Mouse (Mus musculus) limb, embryonic 15.5 days (tissue): ENCODE measurements around the gene Wdr48. TPM values are rescaled to one million over a fixed set of nuclear protein-coding genes. Genes with fewer than 3 reads are reported as not detected.

Source experiments
- ATAC-seq: fragments of 200-750 bp; cut with Nextera tagmentation; 2 replicates; pipeline ENCODE4 v1.8.0; 2017; ENCODE audit warnings: low read depth, moderate TSS enrichment; ENCODE audit not compliant: insufficient number of reproducible peaks, low FRiP score, low TSS enrichment
- H3K27ac ChIP-seq: fragments of 300-500 bp; sonication (generic); 2 replicates; pipeline ENCODE4 v1.5.1; 2015; ENCODE audit warnings: moderate library complexity, mild to moderate bottlenecking, inconsistent platforms
- H3K27me3 ChIP-seq: fragments of 300-500 bp; sonication (generic); 2 replicates; pipeline ENCODE4 v1.6.1; 2015; ENCODE audit warnings: inconsistent platforms
- H3K36me3 ChIP-seq: fragments of 300-500 bp; sonication (generic); 2 replicates; pipeline ENCODE4 v1.6.1; 2015; ENCODE audit warnings: inconsistent platforms
- H3K4me1 ChIP-seq: fragments of 300-500 bp; sonication (generic); 2 replicates; pipeline ENCODE4 v1.6.1; 2015; ENCODE audit warnings: inconsistent platforms
- H3K4me2 ChIP-seq: fragments of 300-500 bp; sonication (generic); 2 replicates; pipeline ENCODE4 v1.6.1; 2015; ENCODE audit warnings: mild to moderate bottlenecking, inconsistent platforms
- H3K4me3 ChIP-seq: fragments of 300-500 bp; sonication (generic); 2 replicates; pipeline ENCODE4 v1.5.1; 2015; ENCODE audit warnings: mild to moderate bottlenecking, inconsistent platforms
- H3K9ac ChIP-seq: fragments of 300-500 bp; sonication (generic); 2 replicates; pipeline ENCODE4 v1.6.1; 2015; ENCODE audit warnings: inconsistent platforms
- H3K9me3 ChIP-seq: fragments of 300-500 bp; sonication (generic); 2 replicates; pipeline ENCODE4 v1.6.1; 2016; ENCODE audit warnings: inconsistent platforms
- WGBS: fragments of 180-500 bp; shearing (Covaris S2); methylation state at CpG from one replicate; pipeline ENCODE4 v1.1.7; 2015; 5-methylcytosine and 5-hydroxymethylcytosine counted together
- polyA plus RNA-seq: library from polyadenylated mRNA; unstranded; fragments of >200 nt; fragmentation: Nextera tagmentation; extraction: Ambion mirVana; gene quantifications from 2 replicates; pipeline ENCODE4 v1.2.1, GENCODE M21; 2015

The Wdr48 gene
- polyA plus RNA-seq, 1 experiment from 2014 or later = 48.5 TPM

- Histone ChIP-seq H3K4me2 (no peak overlapping the region), H3K27me3 (no peaks in the 10 kb centered on the region), H3K9me3 (no peaks in the 10 kb centered on the region), H3K36me3 (0 out of 2 replicates have a peak, but pooled peaks cover 6% of the 10 kb centered on the region), H3K4me1 (peaks cover 11% of the 10 kb centered on the region), H3K4me3 (no peak overlapping the region; the same call in 1 of the 2 replicates), H3K27ac (peak overlapping the region; percentile 79; the same call in 1 of the 2 replicates), H3K9ac (no peak overlapping the region)
- 87% methylated on average over 5 of the region's 5 CpGs for WGBS
- no peak for ATAC-seq
Observed at GRCm38 (mm10) chr9:119893881-119894280, 797 bp upstream of the Wdr48 start.

- peak overlapping the region; percentile 80 for H3K9ac ChIP-seq
- peak overlapping the region; percentile 79 for H3K27ac ChIP-seq
- H3K4me1 ChIP-seq = peaks cover 11% of the 10 kb centered on the region
- H3K9me3 ChIP-seq = no peaks in the 10 kb centered on the region
- 1% methylated on average over 71 of the region's 71 CpGs for WGBS
- H3K4me3 ChIP-seq = peak overlapping the region; percentile 92
- ATAC-seq = peak; percentile 55
- H3K4me2 ChIP-seq = peak overlapping the region; percentile 73
- H3K36me3 ChIP-seq = 0 out of 2 replicates have a peak, but pooled peaks cover 6% of the 10 kb centered on the region
- no peaks in the 10 kb centered on the region for H3K27me3 ChIP-seq
Observed at GRCm38 (mm10) chr9:119895040-119895721, 503 bp downstream of the Wdr48 start.

GRCm38 (mm10) chr9:119899446-119899845, 4.8 kb downstream of the Wdr48 start:
- Histone ChIP-seq H3K9me3 (no peaks in the 10 kb centered on the region), H3K4me1 (peaks cover 11% of the 10 kb centered on the region), H3K4me2 (no peak overlapping the region), H3K36me3 (peaks cover 24% of the 10 kb centered on the region), H3K27ac (no peak overlapping the region; the same call in 1 of the 2 replicates), H3K4me3 (no peak overlapping the region), H3K27me3 (no peaks in the 10 kb centered on the region), H3K9ac (no peak overlapping the region)
- no peak for ATAC-seq
- 71% methylated on average over 2 of the region's 2 CpGs for WGBS

- Histone ChIP-seq H3K4me1 (no peaks in the 10 kb centered on the region), H3K4me2 (no peak overlapping the region), H3K9ac (no peak overlapping the region), H3K36me3 (peaks cover 53% of the 10 kb centered on the region), H3K9me3 (no peaks in the 10 kb centered on the region), H3K27me3 (no peaks in the 10 kb centered on the region), H3K27ac (no peak overlapping the region), H3K4me3 (no peak overlapping the region)
- ATAC-seq = no peak
- WGBS = 81% methylated on average over 12 of the region's 12 CpGs
Observed at GRCm38 (mm10) chr9:119902410-119903151, 7.9 kb downstream of the Wdr48 start.

GRCm38 (mm10) chr9:119908708-119909107, 14.0 kb downstream of the Wdr48 start:
- Histone ChIP-seq H3K27ac (no peak overlapping the region), H3K9me3 (no peaks in the 10 kb centered on the region), H3K9ac (no peak overlapping the region), H3K4me1 (no peaks in the 10 kb centered on the region), H3K4me3 (no peak overlapping the region), H3K36me3 (peaks cover 96% of the 10 kb centered on the region), H3K27me3 (no peaks in the 10 kb centered on the region), H3K4me2 (no peak overlapping the region)
- WGBS = 90% methylated on average over 3 of the region's 3 CpGs
- no peak for ATAC-seq

- no peak overlapping the region for H3K27ac ChIP-seq
- H3K27me3 ChIP-seq = no peaks in the 10 kb centered on the region
- 91% methylated on average over 3 of the region's 3 CpGs for WGBS
- no peak overlapping the region for H3K4me2 ChIP-seq
- H3K4me3 ChIP-seq = no peak overlapping the region
- no peak for ATAC-seq
- H3K9ac ChIP-seq = no peak overlapping the region
- no peaks in the 10 kb centered on the region for H3K4me1 ChIP-seq
- peaks cover 97% of the 10 kb centered on the region for H3K36me3 ChIP-seq
- no peaks in the 10 kb centered on the region for H3K9me3 ChIP-seq
Observed at GRCm38 (mm10) chr9:119909931-119910330, 15.3 kb downstream of the Wdr48 start.

- no peak overlapping the region for H3K4me3 ChIP-seq
- WGBS = 78% methylated on average over 13 of the region's 13 CpGs
- no peak for ATAC-seq
- no peaks in the 10 kb centered on the region for H3K4me1 ChIP-seq
- H3K36me3 ChIP-seq = peaks cover 94% of the 10 kb centered on the region
- H3K9me3 ChIP-seq = no peaks in the 10 kb centered on the region
- H3K27me3 ChIP-seq = no peaks in the 10 kb centered on the region
- no peak overlapping the region for H3K27ac ChIP-seq
- H3K4me2 ChIP-seq = no peak overlapping the region
- H3K9ac ChIP-seq = no peak overlapping the region
Observed at GRCm38 (mm10) chr9:119913087-119913838, 18.6 kb downstream of the Wdr48 start.

GRCm38 (mm10) chr9:119919858-119920257, 25.2 kb downstream of the Wdr48 start:
- no peaks in the 10 kb centered on the region for H3K9me3 ChIP-seq
- no peak for ATAC-seq
- no peak overlapping the region for H3K4me3 ChIP-seq
- H3K27ac ChIP-seq = no peak overlapping the region
- no peak overlapping the region for H3K4me2 ChIP-seq
- no peaks in the 10 kb centered on the region for H3K27me3 ChIP-seq
- WGBS = 53% methylated on average over 1 of the region's 1 CpGs
- H3K9ac ChIP-seq = no peak overlapping the region
- H3K36me3 ChIP-seq = peaks cover 88% of the 10 kb centered on the region
- H3K4me1 ChIP-seq = no peaks in the 10 kb centered on the region

GRCm38 (mm10) chr9:119923462-119923861, 28.8 kb downstream of the Wdr48 start:
- no peak overlapping the region for H3K9ac ChIP-seq
- peaks cover 91% of the 10 kb centered on the region for H3K36me3 ChIP-seq
- 91% methylated on average over 4 of the region's 4 CpGs for WGBS
- H3K4me3 ChIP-seq = no peak overlapping the region
- H3K27ac ChIP-seq = no peak overlapping the region
- no peaks in the 10 kb centered on the region for H3K4me1 ChIP-seq
- no peak for ATAC-seq
- H3K4me2 ChIP-seq = no peak overlapping the region
- no peaks in the 10 kb centered on the region for H3K27me3 ChIP-seq
- H3K9me3 ChIP-seq = no peaks in the 10 kb centered on the region

- no peaks in the 10 kb centered on the region for H3K9me3 ChIP-seq
- WGBS = 87% methylated on average over 16 of the region's 16 CpGs
- H3K36me3 ChIP-seq = peaks cover 92% of the 10 kb centered on the region
- H3K4me3 ChIP-seq = no peak overlapping the region
- H3K27ac ChIP-seq = no peak overlapping the region
- H3K27me3 ChIP-seq = no peaks in the 10 kb centered on the region
- no peak overlapping the region for H3K9ac ChIP-seq
- no peak overlapping the region for H3K4me2 ChIP-seq
- H3K4me1 ChIP-seq = no peaks in the 10 kb centered on the region
- no peak for ATAC-seq
Observed at GRCm38 (mm10) chr9:119925120-119925657, 30.5 kb downstream of the Wdr48 start.

GRCm38 (mm10) chr9:119925729-119926128, 31.1 kb downstream of the Wdr48 start:
- Histone ChIP-seq H3K4me2 (no peak overlapping the region), H3K9me3 (no peaks in the 10 kb centered on the region), H3K9ac (no peak overlapping the region), H3K36me3 (peaks cover 93% of the 10 kb centered on the region), H3K27me3 (no peaks in the 10 kb centered on the region), H3K27ac (no peak overlapping the region), H3K4me3 (no peak overlapping the region), H3K4me1 (no peaks in the 10 kb centered on the region)
- 80% methylated on average over 8 of the region's 8 CpGs for WGBS
- no peak for ATAC-seq
